Mouse (Mus musculus): ENCODE measurements around the gene Kif3c. TPM values are rescaled to one million over a fixed set of nuclear protein-coding genes. Genes with fewer than 3 reads are reported as not detected.

Kif3c gene
- polyA plus RNA-seq, 1 experiment from 2014 or later: 6.4 TPM

DNA sequence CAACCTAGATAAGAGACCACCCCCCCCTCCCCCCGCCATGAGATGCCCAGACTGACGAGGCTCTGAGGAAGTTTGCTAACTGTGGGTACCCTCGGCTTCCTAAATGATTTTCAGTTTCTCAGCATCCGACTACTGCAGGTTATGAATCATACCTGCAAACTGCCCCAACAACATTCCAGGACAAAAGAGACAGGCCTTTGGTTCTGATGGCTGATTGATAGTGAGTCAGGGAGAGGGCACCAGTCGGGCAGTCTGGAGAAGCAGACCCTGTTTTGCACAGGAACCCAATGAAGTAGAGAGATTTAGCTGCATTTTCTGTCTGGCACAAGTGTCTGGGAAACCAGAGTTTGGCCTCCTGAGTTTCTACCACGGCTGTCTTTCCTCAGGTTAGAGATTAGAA, 12.7 kb upstream of the Kif3c start:
- Histone ChIP-seq H3K4me1 (replicated peaks; ENCODE audit: insufficient read depth, low read length) (no peaks in the 10 kb centered on the region), H3K27me3 (ENCODE audit: insufficient read depth, low read length) (no peaks in the 10 kb centered on the region), H3K9ac (ENCODE audit: low read depth, low read length) (no peak overlapping the region), H3K27ac (no peak overlapping the region), H3K4me2 (ENCODE audit: low read length) (no peak overlapping the region), H3K36me3 (ENCODE audit: insufficient read depth, low read length) (no peaks in the 10 kb centered on the region), H3K4me3 (replicated peaks; ENCODE audit: low read depth, low read length) (no peak overlapping the region), H3K9me3 (replicated peaks; ENCODE audit: low read length) (no peaks in the 10 kb centered on the region)
- WGBS: 63% methylated on average over 6 of the region's 6 CpGs
- no peak for DNase-seq (ENCODE audit: low spot score)
- no peak for TF ChIP-seq CTCF (IDR thresholded peaks at IDR 0.05; ENCODE audit: low read depth)
- peak; percentile 49; the same call in 1 of the 2 replicates for ATAC-seq (replicated peaks; ENCODE audit: low FRiP score, low read depth)

- H3K4me1 ChIP-seq (replicated peaks; ENCODE audit: insufficient read depth, low read length): no peaks in the 10 kb centered on the region
- TF ChIP-seq CTCF (IDR thresholded peaks at IDR 0.05; ENCODE audit: low read depth): no peak
- H3K36me3 ChIP-seq (ENCODE audit: insufficient read depth, low read length): no peaks in the 10 kb centered on the region
- DNase-seq (ENCODE audit: low spot score) (no peak), ATAC-seq (replicated peaks; ENCODE audit: low FRiP score, low read depth) (no peak)
- no peak overlapping the region for H3K4me3 ChIP-seq (replicated peaks; ENCODE audit: low read depth, low read length)
- no peak overlapping the region for H3K4me2 ChIP-seq (ENCODE audit: low read length)
- WGBS: 84% methylated on average over 8 of the region's 8 CpGs
- no peak overlapping the region for H3K27ac ChIP-seq
- H3K9ac ChIP-seq (ENCODE audit: low read depth, low read length): no peak overlapping the region
- H3K27me3 ChIP-seq (ENCODE audit: insufficient read depth, low read length): no peaks in the 10 kb centered on the region
- H3K9me3 ChIP-seq (replicated peaks; ENCODE audit: low read length): no peaks in the 10 kb centered on the region
Measured at GRCm38 (mm10) chr12:3355068-3355467, 9.9 kb upstream of the Kif3c start.

GRCm38 (mm10) chr12:3356824-3357223, 8.1 kb upstream of the Kif3c start:
- Histone ChIP-seq H3K4me3 (replicated peaks; ENCODE audit: low read depth, low read length) (no peak overlapping the region), H3K4me1 (replicated peaks; ENCODE audit: insufficient read depth, low read length) (no peaks in the 10 kb centered on the region), H3K36me3 (ENCODE audit: insufficient read depth, low read length) (no peaks in the 10 kb centered on the region), H3K27ac (no peak overlapping the region), H3K9ac (ENCODE audit: low read depth, low read length) (no peak overlapping the region), H3K9me3 (replicated peaks; ENCODE audit: low read length) (no peaks in the 10 kb centered on the region), H3K4me2 (ENCODE audit: low read length) (0 out of 2 replicates have a peak overlapping the region, but pooled peaks have one; percentile 10), H3K27me3 (ENCODE audit: insufficient read depth, low read length) (no peaks in the 10 kb centered on the region)
- WGBS: 68% methylated on average over 15 of the region's 16 CpGs
- no peak for TF ChIP-seq CTCF (IDR thresholded peaks at IDR 0.05; ENCODE audit: low read depth)
- DNase-seq (ENCODE audit: low spot score): no peak
- no peak for ATAC-seq (replicated peaks; ENCODE audit: low FRiP score, low read depth)

DNA sequence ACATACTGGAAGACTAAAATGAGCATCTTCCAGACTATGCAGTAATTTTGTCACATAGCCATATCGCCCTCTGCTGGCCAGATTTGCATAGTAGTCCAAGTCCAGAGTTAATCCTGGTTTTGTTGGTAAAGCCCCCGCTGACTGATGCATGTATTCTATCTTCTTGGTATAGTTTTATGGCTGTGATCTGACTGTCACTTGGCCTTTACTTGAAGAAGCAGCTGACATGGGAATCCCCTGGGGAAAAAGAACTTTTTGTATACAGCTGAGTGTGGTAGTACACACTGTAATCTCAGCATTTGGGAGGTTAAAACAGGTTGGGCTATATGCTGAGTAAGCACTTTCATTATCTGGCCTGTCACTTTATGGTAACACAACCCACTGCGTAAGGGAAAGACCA, 5.6 kb upstream of the Kif3c start:
- DNase-seq (ENCODE audit: low spot score): peak; percentile 75
- ATAC-seq (replicated peaks; ENCODE audit: low FRiP score, low read depth): no peak
- no peaks in the 10 kb centered on the region for H3K27me3 ChIP-seq (ENCODE audit: insufficient read depth, low read length)
- H3K4me2 ChIP-seq (ENCODE audit: low read length): peak overlapping the region; percentile 38; the same call in 1 of the 2 replicates
- TF ChIP-seq CTCF (IDR thresholded peaks at IDR 0.05; ENCODE audit: low read depth): peak; percentile 80
- H3K4me3 ChIP-seq (replicated peaks; ENCODE audit: low read depth, low read length): peak overlapping the region; percentile 9; the same call in 1 of the 2 replicates
- no peaks in the 10 kb centered on the region for H3K9me3 ChIP-seq (replicated peaks; ENCODE audit: low read length)
- WGBS: 16% methylated on average over 3 of the region's 3 CpGs
- no peak overlapping the region for H3K9ac ChIP-seq (ENCODE audit: low read depth, low read length)
- H3K36me3 ChIP-seq (ENCODE audit: insufficient read depth, low read length): no peaks in the 10 kb centered on the region
- H3K4me1 ChIP-seq (replicated peaks; ENCODE audit: insufficient read depth, low read length): no peaks in the 10 kb centered on the region
- no peak overlapping the region for H3K27ac ChIP-seq

GRCm38 (mm10) chr12:3360043-3360442, 4.9 kb upstream of the Kif3c start:
- no peaks in the 10 kb centered on the region for H3K27me3 ChIP-seq (ENCODE audit: insufficient read depth, low read length)
- ATAC-seq (replicated peaks; ENCODE audit: low FRiP score, low read depth) (no peak), DNase-seq (ENCODE audit: low spot score) (no peak)
- no peaks in the 10 kb centered on the region for H3K4me1 ChIP-seq (replicated peaks; ENCODE audit: insufficient read depth, low read length)
- H3K4me3 ChIP-seq (replicated peaks; ENCODE audit: low read depth, low read length): no peak overlapping the region
- WGBS: 85% methylated on average over 2 of the region's 2 CpGs
- no peak for TF ChIP-seq CTCF (IDR thresholded peaks at IDR 0.05; ENCODE audit: low read depth)
- no peak overlapping the region for H3K9ac ChIP-seq (ENCODE audit: low read depth, low read length)
- H3K27ac ChIP-seq: no peak overlapping the region
- no peaks in the 10 kb centered on the region for H3K36me3 ChIP-seq (ENCODE audit: insufficient read depth, low read length)
- H3K9me3 ChIP-seq (replicated peaks; ENCODE audit: low read length): no peaks in the 10 kb centered on the region
- no peak overlapping the region for H3K4me2 ChIP-seq (ENCODE audit: low read length)

- WGBS: 85% methylated on average over 5 of the region's 5 CpGs
- Histone ChIP-seq H3K4me2 (ENCODE audit: low read length) (no peak overlapping the region), H3K36me3 (ENCODE audit: insufficient read depth, low read length) (no peaks in the 10 kb centered on the region), H3K4me3 (replicated peaks; ENCODE audit: low read depth, low read length) (no peak overlapping the region), H3K27me3 (ENCODE audit: insufficient read depth, low read length) (no peaks in the 10 kb centered on the region), H3K9ac (ENCODE audit: low read depth, low read length) (no peak overlapping the region), H3K4me1 (replicated peaks; ENCODE audit: insufficient read depth, low read length) (peaks cover 11% of the 10 kb centered on the region; the same call in 1 of the 2 replicates), H3K9me3 (replicated peaks; ENCODE audit: low read length) (no peaks in the 10 kb centered on the region), H3K27ac (no peak overlapping the region)
- TF ChIP-seq CTCF (IDR thresholded peaks at IDR 0.05; ENCODE audit: low read depth): no peak
- no peak for ATAC-seq (replicated peaks; ENCODE audit: low FRiP score, low read depth)
- DNase-seq (ENCODE audit: low spot score): no peak
Measured at GRCm38 (mm10) chr12:3364076-3364475, 856 bp upstream of the Kif3c start.
